Mouse (Mus musculus) erythroblast, embryonic 14.5 days (primary cell): ENCODE data around the gene Cblc.

Source experiments
- GATA1 ChIP-seq: IDR thresholded peaks from 2 replicates; pipeline ENCODE4 v1.6.1; 2012; ENCODE audit warnings: low read length, inconsistent platforms, mixed read lengths
- TAL1 ChIP-seq: IDR thresholded peaks from 3 replicates; pipeline ENCODE4 v1.6.1; 2012; ENCODE audit warnings: low read length, inconsistent platforms, mixed read lengths

DNA sequence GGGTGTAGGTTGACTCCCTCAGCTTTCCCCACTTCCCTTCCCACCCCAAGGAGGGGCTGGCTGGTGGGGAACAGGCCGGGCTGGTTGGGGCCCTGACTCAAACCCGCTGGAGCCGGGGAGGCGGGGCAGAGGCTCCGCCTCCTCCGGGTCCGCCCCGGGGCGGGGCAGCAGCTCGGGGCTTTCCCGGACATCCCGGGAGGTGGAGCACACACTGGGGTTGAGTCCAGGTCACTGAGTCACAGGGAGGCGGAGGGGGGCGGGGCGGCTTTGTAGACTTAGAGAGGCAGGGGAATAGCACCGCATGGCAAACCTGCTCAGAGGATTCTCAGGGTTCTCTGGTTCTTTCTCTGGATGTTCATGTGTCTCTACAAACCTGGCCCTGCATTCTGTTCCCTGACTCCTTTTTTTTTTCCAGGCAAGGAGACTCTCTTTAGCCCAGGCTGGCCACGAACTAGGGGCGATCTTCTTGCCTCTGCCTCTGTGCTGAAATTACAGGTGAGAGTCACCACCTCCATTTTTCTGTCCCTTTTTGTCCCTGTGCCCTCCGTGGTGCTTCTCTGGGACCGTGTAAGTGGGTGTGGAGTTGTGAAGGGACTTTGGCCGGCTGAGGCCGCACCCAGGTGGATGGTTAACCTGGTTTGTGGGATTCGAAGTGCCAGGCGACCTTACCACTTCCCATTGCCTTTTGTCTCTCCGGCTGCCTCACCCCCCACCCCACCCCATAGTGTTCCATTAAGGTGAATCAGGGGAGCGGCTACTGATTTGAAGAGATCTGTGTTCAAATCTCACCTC, 27.8 kb upstream of the Cblc start:
- TF ChIP-seq GATA1 = no peak
- TF ChIP-seq TAL1 = no peak
